Mouse (Mus musculus) midbrain, postnatal 0 days (tissue): ENCODE results near the gene Shd. TPM values are rescaled to one million over a fixed set of nuclear protein-coding genes. Genes with fewer than 3 reads are reported as not detected.

Source experiments
- ATAC-seq: fragments of 200-750 bp; cut with Nextera tagmentation; 2 replicates; pipeline ENCODE4 v1.8.0; 2017; ENCODE audit warnings: moderate number of reproducible peaks, mild to moderate bottlenecking, moderate TSS enrichment, moderate library complexity; ENCODE audit not compliant: low FRiP score
- DNase-seq: peaks from one replicate; pipeline ENCODE4 v3.0.0-alpha.2; 2015; ENCODE audit warnings: low spot score
- H3K27ac ChIP-seq: fragments of 300-500 bp; sonication (generic); 2 replicates; pipeline ENCODE4 v1.5.1; 2014; ENCODE audit warnings: low read depth, mild to moderate bottlenecking, low read length, mixed read lengths
- H3K27me3 ChIP-seq: fragments of 300-500 bp; sonication (generic); 2 replicates; pipeline ENCODE4 v1.6.1; 2014; ENCODE audit warnings: low read length, control low read depth, mixed read lengths; ENCODE audit not compliant: insufficient read depth
- H3K36me3 ChIP-seq: fragments of 300-500 bp; sonication (generic); 2 replicates; pipeline ENCODE4 v1.6.1; 2014; ENCODE audit warnings: low read length, control low read depth, mixed read lengths; ENCODE audit not compliant: insufficient read depth
- H3K4me1 ChIP-seq: fragments of 300-500 bp; sonication (generic); 2 replicates; pipeline ENCODE4 v1.6.1; 2014; ENCODE audit warnings: mild to moderate bottlenecking, control low read depth, antibody characterized with exemption, low read length, mixed read lengths; ENCODE audit not compliant: insufficient read depth
- H3K4me2 ChIP-seq: fragments of 300-500 bp; sonication (generic); 2 replicates; pipeline ENCODE4 v1.6.1; 2014; ENCODE audit warnings: low read depth, mild to moderate bottlenecking, low read length, mixed read lengths; ENCODE audit not compliant: poor library complexity, severe bottlenecking
- H3K4me3 ChIP-seq: fragments of 300-500 bp; sonication (generic); 2 replicates; pipeline ENCODE4 v1.5.1; 2014; ENCODE audit warnings: low read depth, mild to moderate bottlenecking, low read length, moderate library complexity
- H3K9ac ChIP-seq: fragments of 300-500 bp; sonication (generic); replicated peaks from 2 replicates; pipeline ENCODE4 v1.6.1; 2014; ENCODE audit warnings: mild to moderate bottlenecking, low read length, moderate library complexity, mixed read lengths; ENCODE audit not compliant: poor library complexity, severe bottlenecking
- H3K9me3 ChIP-seq: fragments of 300-500 bp; sonication (generic); 2 replicates; pipeline ENCODE4 v1.6.1; 2016; ENCODE audit warnings: low read length, control low read depth
- CTCF ChIP-seq: IDR thresholded peaks from 2 replicates; pipeline ENCODE4 v1.5.1; 2016; ENCODE audit warnings: antibody characterized with exemption, mild to moderate bottlenecking
- WGBS: fragments of 180-500 bp; shearing (Covaris S2); extraction: QIAGEN DNeasy Blood & Tissue Kit; methylation state at CpG from one replicate; pipeline ENCODE4 v1.1.7; 2014; 5-methylcytosine and 5-hydroxymethylcytosine counted together
- polyA plus RNA-seq: library from polyadenylated mRNA; unstranded; fragments of >200 nt; fragmentation: Nextera tagmentation; extraction: Ambion mirVana; gene quantifications from 2 replicates; pipeline ENCODE4 v1.2.1, GENCODE M21; 2015
- total RNA-seq: library from RNA; depleted of rRNA; stranded (reverse); fragments of >200 nt; gene quantifications from 2 replicates; pipeline ENCODE4 v1.2.3, GENCODE M21; 2014

The Shd gene
- total and polyA plus RNA-seq, 2 experiments from 2014 or later: 172 to 253 TPM

- H3K4me2 ChIP-seq: no peak overlapping the region
- no peak for DNase-seq
- ATAC-seq: no peak
Observed at GRCm38 (mm10) chr17:55961631-55962030, 8.6 kb upstream of the Shd start.

GRCm38 (mm10) chr17:55963171-55963570 is 7.1 kb upstream of the Shd start:
- ATAC-seq (no peak), DNase-seq (no peak)
- Histone ChIP-seq H3K27ac (no peak overlapping the region), H3K9me3 (no peaks in the 10 kb centered on the region), H3K27me3 (no peaks in the 10 kb centered on the region), H3K4me3 (no peak overlapping the region), H3K9ac (no peak overlapping the region), H3K36me3 (peaks cover 25% of the 10 kb centered on the region), H3K4me2 (no peak overlapping the region), H3K4me1 (peaks cover 9% of the 10 kb centered on the region; the same call in 1 of the 2 replicates)
- WGBS: 78% methylated on average over 14 of the region's 14 CpGs
- no peak for TF ChIP-seq CTCF

More at GRCm38 (mm10) chr17:55961631-55962030, 8.6 kb upstream of the Shd start:
- Histone ChIP-seq H3K4me1 (peaks cover 10% of the 10 kb centered on the region; the same call in 1 of the 2 replicates), H3K9me3 (no peaks in the 10 kb centered on the region), H3K27ac (no peak overlapping the region), H3K27me3 (no peaks in the 10 kb centered on the region), H3K9ac (no peak overlapping the region), H3K4me3 (no peak overlapping the region), H3K36me3 (peaks cover 22% of the 10 kb centered on the region)
- no peak for TF ChIP-seq CTCF
- 91% methylated on average over 7 of the region's 7 CpGs for WGBS

GRCm38 (mm10) chr17:55964496-55964895 is 5.8 kb upstream of the Shd start:
- Histone ChIP-seq H3K9ac (no peak overlapping the region), H3K36me3 (peaks cover 25% of the 10 kb centered on the region), H3K4me3 (no peak overlapping the region), H3K27ac (no peak overlapping the region), H3K27me3 (no peaks in the 10 kb centered on the region), H3K4me2 (no peak overlapping the region), H3K9me3 (no peaks in the 10 kb centered on the region), H3K4me1 (peaks cover 10% of the 10 kb centered on the region; the same call in 1 of the 2 replicates)
- WGBS: 98% methylated on average over 10 of the region's 10 CpGs
- ATAC-seq: no peak
- TF ChIP-seq CTCF: no peak
- DNase-seq: no peak

DNA sequence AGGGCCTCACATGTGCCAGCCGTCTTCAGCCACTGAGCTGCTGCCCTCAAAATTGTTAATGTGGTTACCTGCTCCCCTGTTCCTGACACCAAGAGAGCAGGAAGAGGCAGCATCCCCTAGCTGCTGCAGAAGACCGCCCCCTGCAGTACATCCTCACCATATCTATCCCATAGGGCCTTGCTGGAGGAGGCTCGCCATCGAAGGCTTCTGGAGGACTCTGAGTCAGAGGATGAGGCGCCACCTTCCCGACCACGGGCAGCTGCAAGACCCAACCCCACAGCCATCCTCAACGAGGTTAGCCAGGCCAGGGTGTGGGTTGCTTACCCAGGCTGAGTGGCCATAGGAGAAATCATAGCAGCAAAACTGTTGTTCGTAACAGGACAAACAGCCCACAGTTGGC is 5.3 kb upstream of the Shd start:
- no peak for ATAC-seq
- no peak overlapping the region for H3K4me2 ChIP-seq

GRCm38 (mm10) chr17:55967186-55967585 is 3.1 kb upstream of the Shd start:
- Histone ChIP-seq H3K9ac (no peak overlapping the region), H3K9me3 (no peaks in the 10 kb centered on the region), H3K36me3 (peaks cover 16% of the 10 kb centered on the region), H3K4me3 (no peak overlapping the region), H3K4me2 (no peak overlapping the region), H3K27me3 (no peaks in the 10 kb centered on the region), H3K4me1 (0 out of 2 replicates have a peak, but pooled peaks cover 7% of the 10 kb centered on the region), H3K27ac (no peak overlapping the region)
- no peak for TF ChIP-seq CTCF
- WGBS: 95% methylated on average over 4 of the region's 4 CpGs
- DNase-seq (no peak), ATAC-seq (no peak)

More for the DNA sequence above, 5.3 kb upstream of the Shd start:
- 83% methylated on average over 9 of the region's 9 CpGs for WGBS
- H3K27me3 ChIP-seq: no peaks in the 10 kb centered on the region
- peaks cover 25% of the 10 kb centered on the region for H3K36me3 ChIP-seq
- no peaks in the 10 kb centered on the region for H3K9me3 ChIP-seq
- H3K4me1 ChIP-seq: peaks cover 9% of the 10 kb centered on the region; the same call in 1 of the 2 replicates
- TF ChIP-seq CTCF: peak; percentile 25
- no peak overlapping the region for H3K4me3 ChIP-seq
- DNase-seq: no peak
- no peak overlapping the region for H3K9ac ChIP-seq
- H3K27ac ChIP-seq: no peak overlapping the region

- Histone ChIP-seq H3K4me2 (no peak overlapping the region), H3K4me3 (no peak overlapping the region), H3K9me3 (no peaks in the 10 kb centered on the region), H3K27me3 (no peaks in the 10 kb centered on the region), H3K9ac (no peak overlapping the region), H3K27ac (no peak overlapping the region), H3K4me1 (0 out of 2 replicates have a peak, but pooled peaks cover 7% of the 10 kb centered on the region), H3K36me3 (peaks cover 20% of the 10 kb centered on the region; the same call in 1 of the 2 replicates)
- DNase-seq: no peak
- no peak for ATAC-seq
- 43% methylated on average over 7 of the region's 7 CpGs for WGBS
- TF ChIP-seq CTCF: no peak
Observed at GRCm38 (mm10) chr17:55968210-55968609, 2.1 kb upstream of the Shd start.
